Mouse (Mus musculus) adipocyte (in vitro differentiated cells): ENCODE measurements at regions not wholly inside any gene's neighbourhood (a gene's known extent, or its start where the extent isn't known, plus 50 kb on each side); places are given as distances from the start of the nearest gene placed in this dataset.

Experiments
- DNase-seq: peaks from one replicate; pipeline ENCODE4 v3.0.0-alpha.2; 2016; ENCODE audit warnings: low spot score

GRCm38 (mm10) chr4:82092296-82093230, 613.0 kb downstream of the Nfib start:
- DNase-seq: peak; percentile 34

DNA sequence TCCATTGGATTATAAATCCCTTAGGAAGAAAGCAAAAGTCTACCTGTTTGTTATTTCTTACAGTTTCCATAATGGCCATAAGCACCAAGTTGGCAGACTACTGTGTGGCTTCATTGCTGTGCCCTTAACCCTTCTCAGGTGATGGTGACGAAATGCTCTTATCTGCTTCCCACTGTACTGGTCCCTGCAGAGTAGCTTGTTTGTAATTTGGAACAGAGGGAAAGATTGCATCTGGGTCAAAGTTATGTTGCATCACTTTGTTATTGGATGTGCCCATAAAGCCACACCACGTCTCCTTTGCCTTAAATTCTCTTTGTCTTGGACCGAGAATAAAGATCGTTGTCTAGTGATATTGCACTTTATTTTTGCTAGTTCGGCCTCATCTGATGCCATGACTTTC, 615.9 kb downstream of the Nfib start:
- peak; percentile 74 for DNase-seq

- DNase-seq: no peak
These were observed 622.0 kb downstream of the Nfib start for GRCm38 (mm10) chr4:82083519-82083918.

DNA sequence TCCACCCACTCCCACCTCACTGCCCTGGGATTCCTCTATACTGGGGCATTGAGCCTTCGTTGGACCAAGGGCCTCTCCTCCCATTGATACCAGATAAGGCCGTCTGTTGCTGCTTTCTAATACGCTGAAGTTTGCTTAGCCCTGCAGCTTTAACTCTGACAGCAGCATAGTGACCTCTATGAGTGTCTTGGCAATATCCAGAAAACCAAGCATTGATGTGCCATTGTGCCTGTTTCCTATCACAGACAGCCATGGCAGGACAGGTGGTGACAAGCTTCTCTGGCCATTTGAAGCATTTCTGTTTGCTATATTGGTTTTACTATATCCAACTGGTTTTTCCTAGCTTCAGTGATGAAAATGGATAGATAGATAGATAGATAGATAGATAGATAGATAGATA, 625.4 kb upstream of the Mpdz start:
- DNase-seq: no peak

GRCm38 (mm10) chr4:82065641-82066358, 623.2 kb upstream of the Mpdz start:
- DNase-seq: no peak

- no peak for DNase-seq
These were observed 620.1 kb upstream of the Mpdz start for GRCm38 (mm10) chr4:82062726-82063125.

GRCm38 (mm10) chr4:82056671-82057070, 614.1 kb upstream of the Mpdz start:
- no peak for DNase-seq

- DNase-seq: no peak
These were observed 605.6 kb upstream of the Mpdz start for GRCm38 (mm10) chr4:82048171-82048570.

DNA sequence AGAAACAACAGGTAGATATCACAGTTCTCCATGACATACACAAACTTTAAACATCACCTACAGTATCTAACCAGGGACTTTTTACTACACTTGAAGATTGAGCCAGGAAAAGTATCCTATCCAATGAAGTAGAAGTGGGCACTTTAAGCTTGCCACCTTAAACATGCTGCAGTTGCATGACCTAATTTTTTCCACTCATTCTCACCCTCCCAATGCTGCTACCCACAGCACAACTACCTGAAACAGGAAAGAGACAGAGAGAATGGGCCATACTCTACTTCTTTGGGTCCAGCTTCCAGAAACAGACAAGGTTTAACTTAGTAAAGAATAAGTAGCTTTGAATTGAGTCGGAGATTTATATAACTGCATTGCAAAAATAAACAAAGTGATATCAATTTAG, 594.9 kb upstream of the Mpdz start:
- DNase-seq: no peak

DNA sequence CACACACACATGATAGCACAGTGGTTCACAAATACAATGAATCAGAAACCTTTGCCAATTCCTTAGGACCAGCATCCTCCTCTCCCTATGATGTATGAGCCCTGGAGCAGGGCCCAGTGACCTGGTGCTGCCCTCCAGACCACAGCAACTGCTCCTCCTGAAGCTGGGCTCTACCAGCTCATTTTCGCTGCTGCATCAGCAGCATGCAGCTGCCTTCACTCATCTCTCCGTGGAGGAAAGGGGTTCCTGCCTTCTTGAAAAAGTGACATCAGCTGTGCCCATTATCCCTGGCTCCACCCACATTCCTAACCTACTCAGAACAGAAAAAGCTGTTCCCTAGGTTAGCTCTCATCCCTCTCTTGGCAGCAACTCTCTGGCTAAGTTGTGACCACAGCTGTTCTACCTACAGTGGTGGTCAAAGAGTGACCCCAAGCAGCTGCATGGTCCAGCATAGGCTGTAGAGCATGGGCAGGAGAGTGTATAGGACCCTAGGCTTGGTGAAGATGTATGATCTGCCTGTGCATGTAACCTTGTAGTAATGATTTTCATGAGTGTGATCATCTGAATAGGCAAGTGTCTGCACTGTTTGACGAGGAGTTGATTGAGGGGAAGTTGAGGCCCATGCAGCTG, 592.6 kb upstream of the Mpdz start:
- DNase-seq: no peak

DNA sequence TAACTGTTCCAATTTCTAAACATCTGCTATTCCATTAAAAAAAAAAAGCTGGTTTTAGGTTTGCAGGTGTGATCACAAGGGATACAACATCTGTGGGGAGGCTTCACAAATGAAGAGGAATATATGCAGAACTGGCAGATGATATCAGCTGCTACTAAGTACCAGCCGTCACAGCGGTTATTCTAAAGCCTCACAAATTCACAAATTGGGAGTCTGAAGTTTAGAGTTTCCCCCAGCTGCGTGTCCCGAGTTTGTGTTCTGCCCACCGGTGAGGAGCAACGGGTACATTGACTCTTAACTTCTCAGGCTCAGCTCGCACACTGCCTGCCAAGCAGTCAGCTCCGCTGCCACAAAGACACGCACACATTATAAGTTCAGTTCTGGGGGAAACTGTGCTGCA, 586.6 kb upstream of the Mpdz start:
- no peak for DNase-seq

- no peak for DNase-seq
These were observed 584.8 kb upstream of the Mpdz start for GRCm38 (mm10) chr4:82027447-82027881.

- no peak for DNase-seq
These were observed 558.8 kb upstream of the Mpdz start for GRCm38 (mm10) chr4:82001406-82001732.

- DNase-seq: peak; percentile 14
These were observed 558.2 kb upstream of the Mpdz start for GRCm38 (mm10) chr4:82000590-82001405.

DNA sequence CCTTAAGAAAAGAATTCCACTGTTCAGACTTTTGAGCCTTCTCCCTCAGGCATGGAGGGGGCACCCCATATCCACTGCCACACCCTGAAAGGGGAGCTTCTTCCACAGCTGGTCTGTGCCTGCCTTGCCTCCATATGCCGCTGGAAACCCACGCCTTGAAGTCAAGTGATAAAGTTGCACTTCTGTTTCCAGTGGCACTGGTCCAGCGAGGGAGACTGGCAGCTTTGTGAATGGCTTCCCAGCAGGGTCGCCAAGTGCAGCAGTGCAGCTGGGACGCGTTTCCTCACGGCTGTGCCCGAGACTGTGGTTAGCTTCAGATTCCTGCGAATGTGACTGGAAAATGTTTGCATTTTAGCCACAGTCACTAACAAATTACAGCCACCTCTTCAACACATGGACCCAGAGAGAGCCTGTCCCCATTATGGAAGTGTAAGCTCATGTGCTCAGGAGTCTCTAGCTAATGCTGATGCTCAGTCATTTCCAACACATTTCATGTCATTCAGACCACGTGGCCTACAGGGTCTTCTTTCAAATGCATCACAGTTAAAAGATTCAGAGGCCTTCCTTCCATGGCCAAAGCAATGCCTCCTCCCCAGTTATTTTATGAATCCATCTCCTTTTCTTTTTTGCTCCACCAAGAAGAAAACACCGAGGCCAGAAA, 557.2 kb upstream of the Mpdz start:
- DNase-seq: peak; percentile 25

DNA sequence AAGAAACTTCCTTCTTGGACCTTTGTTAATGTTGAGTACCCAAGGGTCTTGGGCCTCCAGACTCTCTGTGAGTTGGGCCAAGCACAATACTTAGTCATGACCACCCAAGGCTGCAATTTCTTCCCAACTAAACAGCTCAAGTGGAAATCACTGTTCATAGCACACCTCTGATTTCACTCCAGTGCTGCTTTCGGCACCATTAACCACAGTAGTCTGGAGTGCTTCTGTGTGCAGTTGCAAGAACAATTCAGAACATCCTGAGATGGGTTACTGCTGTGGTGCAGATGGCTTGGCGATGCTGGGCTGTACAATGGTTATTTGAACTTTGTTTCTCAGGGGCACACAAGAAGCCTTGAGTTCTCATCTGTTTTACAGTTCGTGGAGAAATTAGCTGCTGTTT, 556.5 kb upstream of the Mpdz start:
- no peak for DNase-seq

DNA sequence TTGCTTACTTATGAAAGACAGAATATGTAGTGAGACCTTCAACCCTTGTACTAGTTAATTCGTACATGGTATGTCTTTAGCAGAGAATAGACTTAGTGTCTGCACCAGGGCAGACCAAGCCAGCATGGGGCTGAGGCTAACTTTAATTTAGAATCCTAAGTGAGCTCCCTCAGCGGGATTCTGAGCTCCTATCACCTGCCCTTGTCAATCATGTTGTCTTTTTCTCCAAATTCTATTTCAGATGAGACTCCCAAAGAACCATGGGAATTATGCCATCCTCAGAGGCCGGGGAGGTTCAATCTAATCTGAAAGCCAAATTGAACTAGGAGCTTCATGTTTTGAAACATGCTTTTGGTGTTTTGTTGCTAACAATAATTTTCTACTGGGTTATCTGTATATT, 553.8 kb upstream of the Mpdz start:
- DNase-seq: no peak

DNA sequence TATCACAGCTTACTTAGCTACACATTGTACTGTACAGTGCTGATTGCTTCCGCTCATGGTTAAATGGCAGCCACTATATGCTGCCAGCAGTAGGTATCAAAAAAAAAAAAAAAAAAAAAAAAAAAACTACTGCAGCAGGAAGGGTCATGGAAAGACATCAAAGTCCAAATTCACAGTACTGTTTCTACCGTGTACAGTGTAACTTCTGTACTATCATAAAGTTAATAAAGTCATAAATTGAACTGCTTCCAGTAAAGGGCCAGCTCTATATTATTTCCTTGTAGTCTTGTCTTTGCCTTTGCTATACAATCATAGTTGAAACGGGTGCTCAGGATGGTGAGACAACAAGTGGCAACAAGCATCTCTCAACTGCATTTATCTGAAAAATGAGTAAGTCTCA, 552.6 kb upstream of the Mpdz start:
- no peak for DNase-seq

DNA sequence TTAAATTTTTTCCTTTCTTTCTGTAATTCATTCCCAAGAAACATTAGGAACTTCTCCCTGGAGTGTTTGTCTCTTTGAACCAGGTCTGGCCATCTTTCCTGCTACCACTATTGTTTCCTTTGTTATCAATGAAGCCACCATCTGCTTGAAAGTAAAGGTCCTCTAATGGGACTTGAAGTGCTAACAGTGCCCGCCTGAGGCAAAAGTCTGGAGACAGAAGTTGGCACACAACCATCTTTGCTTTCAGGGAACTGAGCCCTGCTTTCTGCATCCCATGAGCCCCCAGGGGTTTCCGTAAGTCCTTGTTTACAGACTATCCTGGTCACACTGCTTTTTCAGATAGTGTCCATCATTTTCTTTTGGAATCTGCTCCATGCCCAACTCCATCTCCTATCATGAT, 546.2 kb upstream of the Mpdz start:
- DNase-seq: no peak

DNA sequence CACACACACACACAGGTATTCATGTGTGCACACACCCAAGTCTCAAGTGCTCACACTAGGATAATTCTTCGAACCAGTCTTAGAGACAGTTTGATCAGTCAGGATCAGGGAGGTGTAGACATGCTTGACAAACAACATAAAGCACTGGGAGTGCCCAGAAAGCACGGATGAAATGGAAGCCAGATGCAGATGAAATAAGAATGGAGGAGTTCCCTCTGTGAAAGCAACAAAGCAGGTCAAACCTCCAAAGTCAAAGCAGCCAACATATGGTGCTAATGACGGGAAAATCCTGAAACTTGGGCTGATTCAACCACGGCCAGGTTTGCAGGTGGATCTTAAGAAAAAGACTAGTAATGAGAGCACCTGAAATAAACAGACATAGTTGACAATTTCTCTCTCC, 544.0 kb upstream of the Mpdz start:
- DNase-seq: no peak

GRCm38 (mm10) chr4:81981811-81982210, 539.2 kb upstream of the Mpdz start:
- peak; percentile 8 for DNase-seq

DNA sequence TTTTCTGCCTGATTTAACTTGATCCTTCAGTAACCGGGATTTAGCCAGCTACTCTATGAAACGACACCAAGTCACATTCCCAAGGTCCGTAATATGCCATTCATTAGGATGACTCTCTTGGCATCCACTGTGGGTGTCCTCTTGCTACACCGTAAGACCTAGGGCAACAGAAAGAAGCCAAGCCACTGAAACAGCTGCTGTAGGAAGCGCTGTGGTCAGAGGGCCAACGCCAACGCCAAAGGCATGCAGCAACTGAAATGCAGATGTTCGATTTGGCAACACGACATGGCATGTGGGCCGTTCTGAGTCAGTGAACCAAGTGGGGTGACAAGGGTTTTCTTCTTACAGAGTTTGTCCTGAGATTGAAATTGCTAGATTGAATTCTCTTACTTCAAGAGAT, 527.9 kb upstream of the Mpdz start:
- DNase-seq: peak; percentile 82
